Mouse (Mus musculus): ENCODE measurements around the gene Plekhs1.

DNA sequence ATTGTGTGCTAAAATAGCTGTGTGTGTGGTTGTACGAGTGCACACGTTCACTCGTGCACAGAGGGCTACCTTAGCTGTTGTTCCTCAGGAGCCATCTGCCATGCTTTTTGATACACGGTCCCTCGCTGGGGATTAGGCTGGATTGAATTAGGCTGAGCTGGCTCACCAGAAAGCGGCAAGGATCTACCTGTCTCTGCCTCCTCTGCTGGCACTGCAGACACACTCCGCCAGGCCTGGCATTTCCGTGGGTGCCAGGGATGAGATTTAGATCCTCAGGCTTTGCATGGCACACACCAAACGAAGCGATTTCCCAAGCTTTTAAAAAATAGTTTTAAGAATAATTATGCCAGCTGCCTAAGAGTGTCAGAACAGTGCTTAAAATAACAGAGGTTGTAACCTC is 10.5 kb downstream of the Plekhs1 start:
- TF ChIP-seq CTCF (IDR thresholded peaks at IDR 0.05; ENCODE audit: extremely low read depth, insufficient read depth, low read length) (no peak), POLR2A (IDR thresholded peaks at IDR 0.05; ENCODE audit: extremely low read depth, insufficient read depth, low read length) (no peak)
